In the genomic region with DNA sequence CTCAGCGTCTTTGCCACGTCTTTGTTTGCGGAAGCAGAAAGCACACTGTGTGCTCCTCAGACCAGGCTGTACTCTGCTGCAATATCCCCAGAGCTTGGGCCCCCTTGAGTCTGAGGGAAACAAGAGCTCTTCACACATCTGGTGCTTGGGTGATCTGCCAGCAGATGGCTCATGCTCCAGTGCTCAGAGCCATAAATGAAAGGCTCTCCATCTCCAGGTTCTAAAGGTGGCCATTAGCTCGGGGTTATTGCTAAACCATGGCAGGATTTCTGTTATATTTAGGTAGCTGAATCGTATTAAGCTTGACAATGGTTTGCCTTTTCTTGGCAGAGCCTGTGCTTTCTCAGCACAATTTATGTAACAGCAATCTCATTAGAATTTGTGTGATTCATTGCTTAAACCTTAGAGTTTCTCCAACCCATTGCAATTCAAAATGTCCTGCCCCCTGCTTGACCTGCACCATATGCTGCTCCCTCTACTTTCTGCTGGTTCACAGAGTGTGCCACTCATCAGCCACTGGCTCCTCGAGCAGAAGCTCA, we compare ENCODE assay signal across 9 mouse cellular contexts. TPM values are rescaled to one million over a fixed set of nuclear protein-coding genes. Genes with fewer than 3 reads are reported as not detected.
DNase-seq lines count a peak whose midpoint lies in the region; ATAC-seq and TF ChIP-seq lines count a peak whose summit lies in the region.
"Had no signal": no experiment of that assay in that cellular context is flagged by ENCODE, and none has a peak within 500 bp of the region (broad histone marks: within the 10 kb centered on the region; RNA-seq: fewer than 3 reads in every experiment).

No protein-coding gene starts in this region.

- no peak overlapping the region for H3K4me2 ChIP-seq in midbrain, postnatal 0 days (ENCODE audit: low read depth, low read length, poor library complexity, severe bottlenecking)
- H3K4me2 ChIP-seq in midbrain, embryonic 14.5 days (ENCODE audit: low read length): no peak overlapping the region

- no peak overlapping the region for H3K4me3 ChIP-seq in midbrain, postnatal 0 days (ENCODE audit: low read depth, low read length)
- H3K4me3 ChIP-seq in midbrain, embryonic 14.5 days (replicated peaks; ENCODE audit: low read depth, low read length): no peak overlapping the region
- H3K4me3 ChIP-seq in kidney, adult 2 months (ENCODE audit: insufficient read depth, low read depth, low read length): no peak overlapping the region
- no peak overlapping the region for H3K4me3 ChIP-seq in thymus, adult 2 months (ENCODE audit: control insufficient read depth, insufficient read depth, low read length)
- H3K4me3 ChIP-seq: midbrain, embryonic 10.5 days had no signal

- 79% methylated on average over 6 of the region's 6 CpGs for WGBS in midbrain, postnatal 0 days
- 84% methylated on average over 6 of the region's 6 CpGs for WGBS in midbrain, embryonic 14.5 days
- 31% methylated on average over 6 of the region's 6 CpGs for WGBS in kidney, adult 2 months
- 87% methylated on average over 6 of the region's 6 CpGs for WGBS in thymus, adult 2 months

- no peaks in the 10 kb centered on the region for H3K9me3 ChIP-seq in midbrain, postnatal 0 days (ENCODE audit: low read length)
- H3K9me3 ChIP-seq in midbrain, embryonic 14.5 days (ENCODE audit: control insufficient read depth, low read length): no peaks in the 10 kb centered on the region
- H3K9me3 ChIP-seq: midbrain, embryonic 10.5 days had no signal

- no peak for TF ChIP-seq POLR2A in kidney, adult 2 months (IDR thresholded peaks at IDR 0.05; ENCODE audit: low read depth, low read length)
- no peak for TF ChIP-seq POLR2A in thymus, adult 2 months (IDR thresholded peaks at IDR 0.05; ENCODE audit: control insufficient read depth, extremely low read depth, insufficient read depth, low read length, poor library complexity)

- H3K36me3 ChIP-seq in midbrain, postnatal 0 days (ENCODE audit: insufficient read depth, low read length): peaks cover 58% of the 10 kb centered on the region
- H3K36me3 ChIP-seq in midbrain, embryonic 14.5 days (ENCODE audit: control insufficient read depth, insufficient read depth, low read length): peaks cover 81% of the 10 kb centered on the region
- no peaks in the 10 kb centered on the region; the same call in 1 of the 2 replicates for H3K36me3 ChIP-seq in kidney, adult 2 months (ENCODE audit: control insufficient read depth, insufficient read depth, low read length)
- peaks cover 4% of the 10 kb centered on the region for H3K36me3 ChIP-seq in thymus, adult 2 months (ENCODE audit: control insufficient read depth, insufficient read depth, low read length)

- no peak overlapping the region for H3K9ac ChIP-seq in midbrain, postnatal 0 days (replicated peaks; ENCODE audit: low read length, poor library complexity, severe bottlenecking)
- H3K9ac ChIP-seq in midbrain, embryonic 14.5 days (replicated peaks; ENCODE audit: low read length): no peak overlapping the region

- DNase-seq in heart, adult 18-20 months: peak; percentile 48 to 60
- DNase-seq in heart, adult 8-10 months (ENCODE audit: low spot score): no peak
- peak; percentile 10 for DNase-seq in midbrain, postnatal 0 days (ENCODE audit: low spot score)
- DNase-seq in midbrain, embryonic 14.5 days: no peak
- DNase-seq in kidney, adult 2 months: peak; percentile 83
- DNase-seq in telencephalon, adult 2 months (ENCODE audit: low read depth, low spot score): peak; percentile 62
- no peak for DNase-seq in thymus, adult 2 months

- ATAC-seq in midbrain, postnatal 0 days (ENCODE audit: low FRiP score): no peak
- no peak for ATAC-seq in midbrain, embryonic 14.5 days (ENCODE audit: low FRiP score, low TSS enrichment)
- no peak for ATAC-seq in granulocyte monocyte progenitor cell, adult 5-6 weeks (replicated peaks; ENCODE audit: poor library complexity, severe bottlenecking)

- H3K27ac ChIP-seq in midbrain, postnatal 0 days (ENCODE audit: low read depth, low read length): no peak overlapping the region
- H3K27ac ChIP-seq in midbrain, embryonic 14.5 days (replicated peaks; ENCODE audit: low read depth, low read length): no peak overlapping the region
- H3K27ac ChIP-seq in kidney, adult 2 months (ENCODE audit: insufficient read depth, low read depth, low read length): peak overlapping the region; percentile 34
- H3K27ac ChIP-seq in thymus, adult 2 months (ENCODE audit: control insufficient read depth, insufficient read depth, low read length): no peak overlapping the region
- H3K27ac ChIP-seq: midbrain, embryonic 10.5 days had no signal

- no peak for TF ChIP-seq CTCF in midbrain, postnatal 0 days (IDR thresholded peaks at IDR 0.05)
- no peak for TF ChIP-seq CTCF in kidney, adult 2 months (conservative IDR thresholded peaks at IDR 0.05; ENCODE audit: insufficient read depth, insufficient read length, low read depth, low read length)
- no peak for TF ChIP-seq CTCF in thymus, adult 2 months (IDR thresholded peaks at IDR 0.05; ENCODE audit: borderline replicate concordance, control insufficient read depth, extremely low read depth, insufficient read depth, low read length, poor library complexity)

- H3K27me3 ChIP-seq in midbrain, postnatal 0 days (ENCODE audit: insufficient read depth, low read length): no peaks in the 10 kb centered on the region
- H3K27me3 ChIP-seq in midbrain, embryonic 14.5 days (ENCODE audit: control insufficient read depth, insufficient read depth, low read length): no peaks in the 10 kb centered on the region
- H3K27me3 ChIP-seq in kidney, adult 2 months (replicated peaks; ENCODE audit: control insufficient read depth, insufficient read depth, low read length): no peaks in the 10 kb centered on the region
- no peaks in the 10 kb centered on the region for H3K27me3 ChIP-seq in thymus, adult 2 months (ENCODE audit: control insufficient read depth, insufficient read depth, low read length)

- no peaks in the 10 kb centered on the region for H3K4me1 ChIP-seq in midbrain, postnatal 0 days (ENCODE audit: insufficient read depth, low read length)
- H3K4me1 ChIP-seq in midbrain, embryonic 14.5 days (ENCODE audit: control insufficient read depth, insufficient read depth, low read length): no peaks in the 10 kb centered on the region
- H3K4me1 ChIP-seq in kidney, adult 2 months (ENCODE audit: control insufficient read depth, insufficient read depth, low read length): peaks cover 24% of the 10 kb centered on the region; the same call in 1 of the 2 replicates
- peaks cover 13% of the 10 kb centered on the region for H3K4me1 ChIP-seq in thymus, adult 2 months (replicated peaks; ENCODE audit: control insufficient read depth, insufficient read depth, low read length)

RNA-seq across cellular contexts. Expression of a gene that starts 12.8 kb away (rescaled TPM):
- 1 to 10 TPM; 1.2 to 2.0 TPM for total RNA-seq in heart, adult 18-20 months (2021)
- 1 to 10 TPM in 2 of 4 experiments, under 1 TPM in 2; 0.72 to 1.8 (median 1.3) TPM for total RNA-seq in heart, adult 8-10 months (2022)
- 0.09 and 0.11 TPM in 2 replicates for total RNA-seq in midbrain, postnatal 0 days (2014; rRNA removed)
- polyA plus RNA-seq in midbrain, postnatal 0 days (2015; fragmentation: Nextera tagmentation; extraction: Ambion mirVana): 0.25 and 0.36 TPM in 2 replicates
- 0.26 and 0.41 TPM in 2 replicates for polyA plus RNA-seq in midbrain, embryonic 14.5 days (2014; fragmentation: Nextera tagmentation; extraction: Ambion mirVana)
- 27.3 and 30.0 TPM in 2 replicates for polyA plus RNA-seq in kidney, adult 2 months (2012; rRNA removed)
- not detected in 2 replicates for total RNA-seq in granulocyte monocyte progenitor cell, adult 5-6 weeks (2014; fragmentation: Nextera tagmentation)
- total RNA-seq in granulocyte monocyte progenitor cell, adult 5-6 weeks (2017): 0.39 TPM in 1 of 2 replicates, not detected in the other
- polyA plus RNA-seq in thymus, adult 2 months (2012; rRNA removed): 1.9 and 2.4 TPM in 2 replicates

RNA-seq across cellular contexts. Expression of a gene that starts 45.1 kb away (rescaled TPM):
- total RNA-seq in heart, adult 18-20 months (2021): 10 to 100 TPM; 33.7 to 39.3 TPM
- 10 to 100 TPM; 31.6 to 40.9 (median 35.7) TPM for total RNA-seq in heart, adult 8-10 months (2022)
- 70.8 and 73.3 TPM in 2 replicates for total RNA-seq in midbrain, postnatal 0 days (2014; rRNA removed)
- polyA plus RNA-seq in midbrain, postnatal 0 days (2015; fragmentation: Nextera tagmentation; extraction: Ambion mirVana): 77.1 and 78.8 TPM in 2 replicates
- polyA plus RNA-seq in midbrain, embryonic 14.5 days (2014; fragmentation: Nextera tagmentation; extraction: Ambion mirVana): 76.5 and 93.2 TPM in 2 replicates
- polyA plus RNA-seq in kidney, adult 2 months (2012; rRNA removed): 21.8 TPM in 2 replicates
- 63.9 and 80.2 TPM in 2 replicates for total RNA-seq in granulocyte monocyte progenitor cell, adult 5-6 weeks (2014; fragmentation: Nextera tagmentation)
- 57.7 and 62.5 TPM in 2 replicates for total RNA-seq in granulocyte monocyte progenitor cell, adult 5-6 weeks (2017)
- 69.1 and 73.4 TPM in 2 replicates for polyA plus RNA-seq in thymus, adult 2 months (2012; rRNA removed)

Comparison
In these comparisons a context has a peak if more than half of its experiments do, and no peak if none do; other contexts are left out.
1. DNase-seq: peak in heart, adult 18-20 months (2 of 2), midbrain, postnatal 0 days (single experiment), kidney, adult 2 months (single experiment) and telencephalon, adult 2 months (single experiment); none in heart, adult 8-10 months (single experiment), midbrain, embryonic 14.5 days (single experiment) and thymus, adult 2 months (single experiment).